Mouse (Mus musculus) kidney, postnatal 0 days (tissue): ENCODE data around the gene Cfap46. TPM values are rescaled to one million over a fixed set of nuclear protein-coding genes. Genes with fewer than 3 reads are reported as not detected.

Experiments used
- ATAC-seq: fragments of 200-750 bp; cut with Nextera tagmentation; replicated peaks from 2 replicates; pipeline ENCODE4 v1.8.0; 2017; ENCODE audit warnings: low read depth, moderate number of reproducible peaks, moderate TSS enrichment, moderate library complexity; ENCODE audit not compliant: low FRiP score
- DNase-seq: peaks from one replicate; pipeline ENCODE4 v3.0.0-alpha.2; 2016; ENCODE audit warnings: low spot score
- H3K27ac ChIP-seq: fragments of 300-500 bp; sonication (generic); 2 replicates; pipeline ENCODE4 v1.5.1; 2014; ENCODE audit warnings: mild to moderate bottlenecking
- H3K27me3 ChIP-seq: fragments of 300-500 bp; sonication (generic); 2 replicates; pipeline ENCODE4 v1.6.1; 2014; ENCODE audit warnings: low read length, mixed read lengths; ENCODE audit not compliant: insufficient read depth
- H3K36me3 ChIP-seq: fragments of 300-500 bp; sonication (generic); 2 replicates; pipeline ENCODE4 v1.6.1; 2014; ENCODE audit warnings: low read length, mixed read lengths; ENCODE audit not compliant: insufficient read depth
- H3K4me1 ChIP-seq: fragments of 300-500 bp; sonication (generic); replicated peaks from 2 replicates; pipeline ENCODE4 v1.6.1; 2014; ENCODE audit warnings: antibody characterized with exemption, low read length, mixed read lengths; ENCODE audit not compliant: insufficient read depth
- H3K4me2 ChIP-seq: fragments of 300-500 bp; sonication (generic); 2 replicates; pipeline ENCODE4 v1.6.1; 2014; ENCODE audit warnings: mild to moderate bottlenecking, low read length, moderate library complexity, mixed read lengths
- H3K4me3 ChIP-seq: fragments of 300-500 bp; sonication (generic); replicated peaks from 2 replicates; pipeline ENCODE4 v1.5.1; 2014; ENCODE audit warnings: low read depth, low read length
- H3K9ac ChIP-seq: fragments of 300-500 bp; sonication (generic); 2 replicates; pipeline ENCODE4 v1.6.1; 2014; ENCODE audit warnings: low read depth, low read length
- H3K9me3 ChIP-seq: fragments of 300-500 bp; sonication (generic); replicated peaks from 2 replicates; pipeline ENCODE4 v1.6.1; 2016; ENCODE audit warnings: low read length, inconsistent platforms, mixed read lengths
- CTCF ChIP-seq: IDR thresholded peaks from 2 replicates; pipeline ENCODE4 v1.5.1; 2016; ENCODE audit warnings: antibody characterized with exemption, low read depth, mild to moderate bottlenecking, moderate library complexity
- WGBS: fragments of 180-500 bp; shearing (Covaris S2); extraction: QIAGEN DNeasy Blood & Tissue Kit; methylation state at CpG from one replicate; pipeline ENCODE4 v1.1.7; 2014; 5-methylcytosine and 5-hydroxymethylcytosine counted together
- polyA plus RNA-seq: library from polyadenylated mRNA; unstranded; fragments of >200 nt; fragmentation: Nextera tagmentation; extraction: Ambion mirVana; gene quantifications from 2 replicates; pipeline ENCODE4 v1.2.1, GENCODE M21; 2015

Gene Cfap46
- 0.08 TPM in 1 of 2 replicates, not detected in the other for polyA plus RNA-seq

- 0 out of 2 replicates have a peak within 1 kb of the TSS, but pooled peaks have one; percentile 8 for H3K27ac ChIP-seq
- ATAC-seq: peak; percentile 86
Observed at GRCm38 (mm10) chr7:139683706-139684552, at the start of gene Cfap46. Gene Cfap46 (minus strand): TSS chr7:139683817.

GRCm38 (mm10) chr7:139731276-139731696 lies 47.7 kb upstream of the Cfap46 start:
- H3K27me3 ChIP-seq: no peaks in the 10 kb centered on the region
- ATAC-seq (no peak), DNase-seq (peak; percentile 44)
- H3K27ac ChIP-seq: no peak overlapping the region
- no peak overlapping the region for H3K4me2 ChIP-seq
- 13% methylated on average over 8 of the region's 8 CpGs for WGBS
- H3K36me3 ChIP-seq: no peaks in the 10 kb centered on the region
- no peak for TF ChIP-seq CTCF
- no peaks in the 10 kb centered on the region for H3K9me3 ChIP-seq
- no peak overlapping the region for H3K4me3 ChIP-seq
- H3K4me1 ChIP-seq: no peaks in the 10 kb centered on the region; the same call in 1 of the 2 replicates
- H3K9ac ChIP-seq: no peak overlapping the region

More at GRCm38 (mm10) chr7:139683706-139684552, at the start of gene Cfap46:
- peak within 1 kb of the TSS; percentile 39 for H3K4me3 ChIP-seq
- 0 out of 2 replicates have a peak within 1 kb of the TSS, but pooled peaks have one; percentile 42 for H3K9ac ChIP-seq
- H3K27me3 ChIP-seq: no peaks in the 10 kb centered on the region
- peak; percentile 92 for DNase-seq
- H3K4me1 ChIP-seq: 0 out of 2 replicates have a peak, but pooled peaks cover 6% of the 10 kb centered on the region
- WGBS: under 1% methylated on average over 31 of the region's 31 CpGs
- no peaks in the 10 kb centered on the region for H3K9me3 ChIP-seq
- no peaks in the 10 kb centered on the region for H3K36me3 ChIP-seq
- no peak for TF ChIP-seq CTCF
- peak within 1 kb of the TSS; percentile 88 for H3K4me2 ChIP-seq

- Histone ChIP-seq H3K27me3 (no peaks in the 10 kb centered on the region), H3K27ac (no peak overlapping the region), H3K9ac (no peak overlapping the region), H3K4me1 (no peaks in the 10 kb centered on the region; the same call in 1 of the 2 replicates), H3K4me3 (no peak overlapping the region), H3K4me2 (no peak overlapping the region), H3K9me3 (no peaks in the 10 kb centered on the region), H3K36me3 (no peaks in the 10 kb centered on the region)
- WGBS: 66% methylated on average over 3 of the region's 3 CpGs
- no peak for TF ChIP-seq CTCF
- no peak for DNase-seq
- no peak for ATAC-seq
Observed at GRCm38 (mm10) chr7:139727072-139727471, 43.5 kb upstream of the Cfap46 start.

- Histone ChIP-seq H3K27ac (no peak overlapping the region), H3K27me3 (no peaks in the 10 kb centered on the region), H3K4me3 (no peak overlapping the region), H3K9ac (no peak overlapping the region), H3K36me3 (no peaks in the 10 kb centered on the region), H3K9me3 (no peaks in the 10 kb centered on the region), H3K4me1 (no peaks in the 10 kb centered on the region), H3K4me2 (no peak overlapping the region)
- DNase-seq (no peak), ATAC-seq (no peak)
- WGBS: 26% methylated on average over 1 of the region's 1 CpGs
- TF ChIP-seq CTCF: no peak
Observed at GRCm38 (mm10) chr7:139725641-139726040, 42.0 kb upstream of the Cfap46 start.

GRCm38 (mm10) chr7:139723986-139724385 lies 40.4 kb upstream of the Cfap46 start:
- 80% methylated on average over 4 of the region's 4 CpGs for WGBS

GRCm38 (mm10) chr7:139721196-139721595 lies 37.6 kb upstream of the Cfap46 start:
- Histone ChIP-seq H3K4me2 (no peak overlapping the region), H3K27me3 (no peaks in the 10 kb centered on the region), H3K9ac (no peak overlapping the region), H3K4me1 (no peaks in the 10 kb centered on the region), H3K27ac (no peak overlapping the region), H3K4me3 (no peak overlapping the region), H3K36me3 (no peaks in the 10 kb centered on the region), H3K9me3 (no peaks in the 10 kb centered on the region)
- no peak for TF ChIP-seq CTCF
- 97% methylated on average over 2 of the region's 2 CpGs for WGBS
- DNase-seq (no peak), ATAC-seq (no peak)

More at GRCm38 (mm10) chr7:139723986-139724385, 40.4 kb upstream of the Cfap46 start:
- H3K4me3 ChIP-seq: no peak overlapping the region
- H3K4me2 ChIP-seq: no peak overlapping the region
- no peak overlapping the region for H3K9ac ChIP-seq
- H3K36me3 ChIP-seq: no peaks in the 10 kb centered on the region
- H3K4me1 ChIP-seq: no peaks in the 10 kb centered on the region
- ATAC-seq (no peak), DNase-seq (no peak)
- no peaks in the 10 kb centered on the region for H3K27me3 ChIP-seq
- no peak overlapping the region for H3K27ac ChIP-seq
- TF ChIP-seq CTCF: no peak
- no peaks in the 10 kb centered on the region for H3K9me3 ChIP-seq
